Mouse (Mus musculus) embryonic facial prominence, embryonic 11.5 days (tissue): ENCODE measurements at regions not wholly inside any gene's neighbourhood (a gene's known extent, or its start where the extent isn't known, plus 50 kb on each side); places are given as distances from the start of the nearest gene placed in this dataset.
A peak's percentile ranks its signal among the peaks of the same experiment; 100 is the strongest.

Experiments
- ATAC-seq: fragments of 200-750 bp; cut with Nextera tagmentation; replicated peaks from 2 replicates; pipeline ENCODE4 v1.8.0; 2017; ENCODE audit warnings: low read depth; ENCODE audit not compliant: insufficient number of reproducible peaks, low FRiP score, low TSS enrichment
- DNase-seq: peaks from one replicate; pipeline ENCODE4 v3.0.0-alpha.2; 2015; ENCODE audit warnings: low spot score
- H3K27ac ChIP-seq: fragments of 300-500 bp; sonication (generic); replicated peaks from 2 replicates; pipeline ENCODE4 v1.5.1; 2014; ENCODE audit warnings: mild to moderate bottlenecking, low read depth, low read length, control low read depth
- H3K27me3 ChIP-seq: fragments of 300-500 bp; sonication (generic); 2 replicates; pipeline ENCODE4 v1.6.1; 2014; ENCODE audit warnings: mild to moderate bottlenecking, low read length, moderate library complexity, mixed read lengths; ENCODE audit not compliant: control insufficient read depth, insufficient read depth
- H3K36me3 ChIP-seq: fragments of 300-500 bp; sonication (generic); replicated peaks from 2 replicates; pipeline ENCODE4 v1.6.1; 2014; ENCODE audit warnings: low read depth, mild to moderate bottlenecking, low read length, moderate library complexity, mixed read lengths; ENCODE audit not compliant: control insufficient read depth, insufficient read depth
- H3K4me1 ChIP-seq: fragments of 300-500 bp; sonication (generic); 2 replicates; pipeline ENCODE4 v1.6.1; 2014; ENCODE audit warnings: low read length, mixed read lengths; ENCODE audit not compliant: control insufficient read depth, insufficient read depth
- H3K4me2 ChIP-seq: fragments of 300-500 bp; sonication (generic); 2 replicates; pipeline ENCODE4 v1.6.1; 2014; ENCODE audit warnings: low read depth, mild to moderate bottlenecking, control low read depth, low read length, moderate library complexity
- H3K4me3 ChIP-seq: fragments of 300-500 bp; sonication (generic); 2 replicates; pipeline ENCODE4 v1.5.1; 2014; ENCODE audit warnings: low read depth, low read length, control low read depth
- H3K9ac ChIP-seq: fragments of 300-500 bp; sonication (generic); replicated peaks from 2 replicates; pipeline ENCODE4 v1.6.1; 2014; ENCODE audit warnings: mild to moderate bottlenecking, control low read depth, low read length
- H3K9me3 ChIP-seq: fragments of 300-500 bp; sonication (generic); replicated peaks from 2 replicates; pipeline ENCODE4 v1.6.1; 2016; ENCODE audit warnings: mild to moderate bottlenecking, low read length, inconsistent platforms, mixed read lengths; ENCODE audit not compliant: control insufficient read depth
- WGBS: fragments of 180-500 bp; shearing (Covaris S2); extraction: QIAGEN DNeasy Blood & Tissue Kit; methylation state at CpG from one replicate; pipeline ENCODE4 v1.1.7; 2014; 5-methylcytosine and 5-hydroxymethylcytosine counted together

GRCm38 (mm10) chrX:6261469-6261868, 59.1 kb downstream of the Bmp15 start:
- Histone ChIP-seq H3K9me3 (no peaks in the 10 kb centered on the region), H3K4me3 (no peak overlapping the region), H3K4me1 (no peaks in the 10 kb centered on the region), H3K9ac (no peak overlapping the region), H3K4me2 (no peak overlapping the region), H3K27ac (no peak overlapping the region), H3K36me3 (no peaks in the 10 kb centered on the region), H3K27me3 (no peaks in the 10 kb centered on the region)
- WGBS: 71% methylated on average over 1 of the region's 1 CpGs
- DNase-seq: peak; percentile 75
- ATAC-seq: no peak

- ATAC-seq (no peak), DNase-seq (no peak)
- Histone ChIP-seq H3K4me2 (no peak overlapping the region), H3K4me1 (no peaks in the 10 kb centered on the region), H3K27ac (no peak overlapping the region), H3K36me3 (no peaks in the 10 kb centered on the region), H3K27me3 (no peaks in the 10 kb centered on the region), H3K9me3 (no peaks in the 10 kb centered on the region), H3K4me3 (no peak overlapping the region), H3K9ac (no peak overlapping the region)
- WGBS: 90% methylated on average over 4 of the region's 4 CpGs
These were observed 62.0 kb downstream of the Bmp15 start for GRCm38 (mm10) chrX:6258523-6258922.

GRCm38 (mm10) chrX:6254058-6254457, 66.5 kb downstream of the Bmp15 start:
- H3K4me3 ChIP-seq: no peak overlapping the region
- H3K9ac ChIP-seq: no peak overlapping the region
- H3K9me3 ChIP-seq: no peaks in the 10 kb centered on the region
- H3K4me1 ChIP-seq: no peaks in the 10 kb centered on the region
- no peak overlapping the region for H3K4me2 ChIP-seq
- no peak overlapping the region for H3K27ac ChIP-seq
- no peak for ATAC-seq
- H3K36me3 ChIP-seq: no peaks in the 10 kb centered on the region
- DNase-seq: peak; percentile 20
- no peaks in the 10 kb centered on the region for H3K27me3 ChIP-seq

- Histone ChIP-seq H3K9me3 (no peaks in the 10 kb centered on the region), H3K27ac (no peak overlapping the region), H3K27me3 (no peaks in the 10 kb centered on the region), H3K4me1 (no peaks in the 10 kb centered on the region), H3K4me2 (no peak overlapping the region), H3K36me3 (no peaks in the 10 kb centered on the region), H3K4me3 (no peak overlapping the region), H3K9ac (no peak overlapping the region)
- DNase-seq (no peak), ATAC-seq (no peak)
- WGBS: 63% methylated on average over 2 of the region's 2 CpGs
These were observed 67.6 kb downstream of the Bmp15 start for GRCm38 (mm10) chrX:6252873-6253272.
